Mouse (Mus musculus) gonadal fat pad, adult 2 months (tissue): ENCODE data around the gene Mcm6. TPM values are rescaled to one million over a fixed set of nuclear protein-coding genes. Genes with fewer than 3 reads are reported as not detected.
"Not testable (repeated sequence)": the region's sequence is repeated elsewhere in the genome, so short reads cannot be mapped to it uniquely, and the experiment has no call there.

Experiments
- DNase-seq: peaks from one replicate; pipeline ENCODE4 v3.0.0-alpha.2; 2012; ENCODE audit warnings: low read depth
- polyA plus RNA-seq: library from polyadenylated mRNA; depleted of rRNA; stranded (reverse); fragments of >200 nt; gene quantifications from 2 replicates; pipeline ENCODE4 v1.2.3, GENCODE M21; 2012; rRNA removed

The Mcm6 gene
- polyA plus RNA-seq, 1 experiment: 5.1 TPM

GRCm38 (mm10) chr1:128330313-128330712, 29.2 kb downstream of the Mcm6 start:
- no peak for DNase-seq

- DNase-seq: no peak
These were observed 31.2 kb downstream of the Mcm6 start, which contains the start of gene Lct for GRCm38 (mm10) chr1:128328218-128328617. Lct (minus strand) TSS chr1:128328318.

GRCm38 (mm10) chr1:128327165-128327564, 32.3 kb downstream of the Mcm6 start:
- no peak for DNase-seq

GRCm38 (mm10) chr1:128324776-128325175, 34.7 kb downstream of the Mcm6 start:
- no peak for DNase-seq

GRCm38 (mm10) chr1:128323026-128323643, 36.3 kb downstream of the Mcm6 start:
- DNase-seq: no peak

GRCm38 (mm10) chr1:128319266-128319665, 40.2 kb downstream of the Mcm6 start:
- DNase-seq: not testable (repeated sequence)

GRCm38 (mm10) chr1:128314665-128315064, 44.8 kb downstream of the Mcm6 start:
- DNase-seq: no peak

GRCm38 (mm10) chr1:128309043-128309442, 50.4 kb downstream of the Mcm6 start:
- DNase-seq: no peak

GRCm38 (mm10) chr1:128303900-128304299, 55.6 kb downstream of the Mcm6 start:
- no peak for DNase-seq

GRCm38 (mm10) chr1:128295717-128296528, 63.5 kb downstream of the Mcm6 start:
- no peak for DNase-seq

- no peak for DNase-seq
These were observed 64.2 kb downstream of the Mcm6 start for GRCm38 (mm10) chr1:128295296-128295695.

GRCm38 (mm10) chr1:128293524-128293923, 65.9 kb downstream of the Mcm6 start:
- DNase-seq: no peak

GRCm38 (mm10) chr1:128290295-128290694, 69.2 kb downstream of the Mcm6 start:
- DNase-seq: no peak

GRCm38 (mm10) chr1:128285136-128285535, 74.3 kb downstream of the Mcm6 start:
- DNase-seq: no peak

- DNase-seq: no peak
These were observed 75.2 kb downstream of the Mcm6 start for GRCm38 (mm10) chr1:128284157-128284690.

- no peak for DNase-seq
These were observed 76.5 kb downstream of the Mcm6 start for GRCm38 (mm10) chr1:128282924-128283323.

- DNase-seq: no peak
These were observed 77.7 kb downstream of the Mcm6 start for GRCm38 (mm10) chr1:128281753-128282152.

Other genes starting within 250 kb of the Mcm6 start
- 21.6 and 23.0 TPM in 2 replicates for gene Ubxn4, start 115.7 kb downstream of the Mcm6 start, polyA plus RNA-seq
- 0.34 and 0.35 TPM in 2 replicates for gene Lct, start 31.3 kb downstream of the Mcm6 start, polyA plus RNA-seq
- 15.7 and 19.8 TPM in 2 replicates for gene Dars, start 57.7 kb upstream of the Mcm6 start, polyA plus RNA-seq
- gene Cxcr4, start 232.6 kb upstream of the Mcm6 start, polyA plus RNA-seq: 17.8 and 28.7 TPM in 2 replicates